Mouse (Mus musculus): ENCODE measurements around the gene Hba-a2. TPM values are rescaled to one million over a fixed set of nuclear protein-coding genes. Genes with fewer than 3 reads are reported as not detected.
"Not testable (repeated sequence)": the region's sequence is repeated elsewhere in the genome, so short reads cannot be mapped to it uniquely, and the experiment has no call there.

Hba-a2 gene
- total RNA-seq, 2 experiments from 2014 or later = 3,595 to 11,404 TPM

DNA sequence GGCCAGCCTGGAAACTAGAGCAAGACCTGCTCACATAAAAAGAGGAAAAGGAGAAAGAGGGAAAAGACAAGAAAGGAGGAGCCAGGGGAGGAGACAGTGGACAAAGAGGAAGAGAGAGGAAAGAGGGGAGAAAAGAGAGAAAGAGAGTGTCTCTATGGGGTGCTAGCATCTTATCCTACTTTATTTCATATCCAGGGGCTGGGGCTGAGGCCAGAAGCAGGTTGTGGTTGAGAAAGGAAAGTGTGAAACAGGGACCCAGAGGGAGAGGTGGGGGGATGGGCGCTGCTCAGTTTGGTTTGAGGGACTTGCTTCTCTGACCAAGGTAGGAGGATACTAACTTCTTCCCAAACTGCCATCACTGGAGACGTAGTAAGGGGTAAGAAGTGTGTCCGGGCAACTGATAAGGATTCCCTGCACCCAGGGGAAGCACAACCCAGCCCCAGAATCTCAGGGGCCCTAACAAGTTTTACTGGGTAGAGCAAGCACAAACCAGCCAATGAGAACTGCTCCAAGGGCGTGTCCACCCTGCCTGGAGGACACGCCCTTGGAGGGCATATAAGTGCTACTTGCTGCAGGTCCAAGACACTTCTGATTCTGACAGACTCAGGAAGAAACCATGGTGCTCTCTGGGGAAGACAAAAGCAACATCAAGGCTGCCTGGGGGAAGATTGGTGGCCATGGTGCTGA is 13.1 kb upstream of the Hba-a2 start, which contains the start of gene Hba-a1:
Gene Hba-a1, plus strand, starts transcription at position 421 of the 687 bp plus-strand sequence.
- DNase-seq = not testable (repeated sequence)

DNA sequence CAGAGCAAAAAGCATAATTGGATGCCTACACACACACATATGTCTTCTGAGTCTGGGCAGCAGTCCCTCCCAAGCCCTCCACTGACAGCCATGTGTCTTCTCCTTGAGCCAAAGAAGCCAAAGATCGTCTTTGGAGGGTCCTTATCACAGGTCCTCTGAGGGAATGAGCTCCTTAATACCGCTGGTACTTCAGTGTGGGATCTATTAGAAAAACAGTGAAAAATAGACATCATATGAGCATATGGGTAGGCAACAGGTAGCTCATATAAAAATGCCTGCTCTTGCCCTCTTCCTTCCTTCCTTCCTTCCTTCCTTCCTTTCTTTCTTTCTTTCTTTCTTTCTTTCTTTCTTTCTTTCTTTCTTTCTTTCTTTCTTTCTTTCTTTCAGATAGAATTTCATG is 11.7 kb upstream of the Hba-a2 start:
- not testable (repeated sequence) for DNase-seq

DNA sequence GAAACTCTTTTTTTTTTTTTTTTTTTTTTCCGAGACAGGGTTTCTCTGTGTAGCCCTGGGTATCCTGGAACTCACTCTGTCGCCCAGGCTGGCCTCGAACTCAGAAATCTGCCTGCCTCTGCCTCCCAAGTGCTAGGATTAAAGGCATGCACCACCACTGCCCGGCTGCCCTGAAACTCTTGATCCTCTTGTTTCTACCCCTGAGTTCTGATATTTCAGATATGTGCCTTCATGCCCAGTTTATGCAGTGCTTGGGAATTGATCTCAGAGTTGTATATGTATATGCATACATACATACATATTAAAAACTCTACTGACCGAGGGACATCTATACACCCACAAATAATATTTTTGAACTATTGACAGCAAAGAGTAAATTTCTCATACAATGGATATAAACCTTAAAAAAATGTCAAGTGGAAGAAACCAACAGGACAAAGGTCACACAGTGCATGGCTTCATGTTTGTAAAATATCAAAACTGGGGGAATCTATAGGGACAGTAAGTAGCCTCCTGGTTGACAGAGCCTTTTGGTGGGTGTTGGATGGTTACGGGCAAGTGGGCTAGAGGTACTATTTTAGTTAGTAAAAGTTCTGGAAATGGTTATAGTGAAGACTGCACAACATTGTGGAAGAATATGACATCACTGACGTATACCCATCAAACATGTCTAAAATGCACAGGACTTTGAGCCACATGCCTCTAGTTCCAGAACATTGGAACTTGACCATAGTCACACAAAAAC is 11.1 kb upstream of the Hba-a2 start:
- DNase-seq = no peak

DNA sequence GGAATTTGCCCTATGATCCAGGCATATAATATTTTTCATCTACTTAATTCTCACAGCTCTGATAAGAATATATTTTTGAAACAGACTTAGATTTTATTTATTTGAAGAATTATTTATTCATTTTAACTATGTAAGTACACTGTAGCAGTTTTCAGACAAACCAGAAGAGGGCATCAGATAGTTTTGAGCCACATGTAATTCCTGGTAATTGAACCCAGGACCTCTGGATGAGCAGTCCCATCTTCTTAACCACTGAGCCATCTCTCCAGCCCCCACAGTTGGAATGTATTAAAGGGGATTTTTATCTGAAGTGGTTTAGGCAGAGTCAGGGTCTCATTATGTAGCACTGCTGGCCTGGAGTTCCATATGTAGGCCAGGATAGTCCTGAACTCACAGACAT is 10.4 kb upstream of the Hba-a2 start:
- not testable (repeated sequence) for DNase-seq

DNA sequence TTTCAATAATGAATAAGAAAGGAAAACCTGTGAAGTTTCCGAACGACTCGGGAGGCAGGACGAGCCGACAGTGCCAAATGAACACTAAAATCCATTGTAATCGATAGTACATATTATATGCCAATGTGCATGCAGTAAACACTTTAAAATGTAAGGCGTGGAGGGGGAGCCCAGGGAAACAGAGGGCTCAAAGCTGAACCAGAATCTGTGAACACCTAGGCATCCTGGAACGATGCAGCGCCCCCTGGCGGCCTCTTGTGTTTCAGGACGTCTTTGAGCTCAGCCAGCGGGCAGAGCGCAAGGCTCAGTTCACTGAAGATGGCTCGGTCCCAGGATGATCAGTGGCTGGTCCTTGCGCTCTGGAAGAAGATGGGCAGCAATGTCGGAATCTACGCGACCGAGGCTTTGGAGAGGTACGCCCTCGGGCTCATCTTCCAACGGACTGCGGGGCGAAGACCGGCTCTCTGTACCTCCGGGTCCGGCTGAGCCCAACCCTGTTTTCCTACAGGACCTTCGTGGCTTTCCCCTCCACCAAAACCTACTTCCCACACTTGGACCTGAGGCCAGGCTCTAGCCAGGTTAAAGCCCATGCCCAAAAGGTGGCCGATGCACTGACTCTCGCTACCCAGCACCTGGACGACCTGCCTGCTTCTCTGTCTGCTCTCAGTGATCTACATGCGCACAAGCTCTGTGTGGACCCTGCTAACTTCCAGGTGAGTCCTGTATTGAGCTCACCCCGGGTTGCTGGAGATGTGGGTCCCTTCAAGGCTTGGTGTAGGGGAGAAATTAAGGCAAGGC is 9.4 kb upstream of the Hba-a2 start, which contains the start of gene Hbq1b:
Gene Hbq1b, plus strand, starts transcription at position 271 of the 798 bp plus-strand sequence.
- DNase-seq = peak; percentile 83

DNA sequence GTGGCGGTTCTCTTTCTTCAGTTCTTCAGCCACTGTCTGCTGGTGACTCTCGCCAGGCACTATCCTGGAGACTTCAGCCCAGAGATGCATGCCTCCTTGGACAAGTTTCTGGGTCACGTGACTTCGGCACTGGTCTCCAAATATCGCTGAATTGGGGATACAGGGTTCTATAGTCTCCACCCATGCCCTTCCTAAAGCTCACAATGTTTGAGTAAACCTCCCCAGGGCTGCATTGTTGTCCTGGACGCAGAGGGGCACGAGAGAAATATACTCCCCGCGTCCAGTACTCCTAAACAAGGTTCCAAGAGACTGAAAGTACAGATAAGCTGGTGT is 8.8 kb upstream of the Hba-a2 start:
- no peak for DNase-seq

DNA sequence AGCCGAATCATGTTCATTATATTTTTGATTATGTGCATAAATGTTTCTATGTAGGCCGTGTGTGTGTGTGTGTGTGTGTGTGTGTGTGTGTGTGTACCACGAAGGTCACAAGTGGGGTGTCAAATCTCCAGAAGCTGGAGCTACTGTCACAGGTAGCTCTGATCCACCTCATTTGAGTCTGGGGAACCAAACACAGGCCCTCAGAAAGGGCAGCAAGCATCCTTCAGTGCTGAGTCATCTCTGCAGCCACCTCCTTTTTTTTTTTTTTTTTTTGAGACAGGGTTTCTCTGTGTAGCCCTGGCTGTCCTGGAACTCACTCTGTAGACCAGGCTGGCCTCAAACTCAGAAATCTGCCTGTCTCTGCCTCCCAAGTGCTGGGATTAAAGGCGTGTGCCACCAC is 3.5 kb upstream of the Hba-a2 start:
- DNase-seq = not testable (repeated sequence)

DNA sequence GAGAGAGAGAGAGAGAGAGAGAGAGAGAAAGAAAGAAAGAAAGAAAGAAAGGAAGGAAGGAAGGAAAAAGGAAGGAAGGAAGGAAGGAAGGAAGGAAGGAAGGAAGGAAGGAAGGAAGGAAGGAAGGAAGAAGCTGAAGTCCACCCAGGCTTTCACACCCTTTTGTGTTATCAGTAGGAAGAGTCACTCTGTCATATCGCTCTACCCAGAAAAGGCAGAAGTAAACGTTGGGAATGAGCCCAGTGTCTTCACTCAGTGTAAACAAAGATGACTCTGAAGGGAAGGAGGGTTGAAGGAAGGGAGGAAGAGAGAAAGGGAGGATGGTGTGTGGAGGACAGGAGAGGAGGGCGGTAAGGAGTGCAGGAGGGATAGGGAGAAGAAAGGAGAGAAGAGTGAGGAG is 2.8 kb upstream of the Hba-a2 start:
- not testable (repeated sequence) for DNase-seq

DNA sequence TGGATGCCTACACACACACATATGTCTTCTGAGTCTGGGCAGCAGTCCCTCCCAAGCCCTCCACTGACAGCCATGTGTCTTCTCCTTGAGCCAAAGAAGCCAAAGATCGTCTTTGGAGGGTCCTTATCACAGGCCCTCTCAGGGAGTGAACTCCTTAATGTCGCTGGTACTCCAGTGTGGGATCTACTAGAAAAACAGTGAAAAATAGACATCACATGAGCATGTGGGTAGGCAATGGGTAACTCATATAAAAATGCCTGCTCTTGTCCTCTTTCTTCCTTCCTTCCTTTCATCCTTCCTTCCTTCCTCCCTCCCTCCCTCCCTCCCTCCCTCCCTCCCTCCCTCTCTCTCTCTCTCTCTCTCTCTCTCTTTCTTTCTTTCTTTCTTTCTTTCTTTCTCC is 1.1 kb downstream of the Hba-a2 start:
- DNase-seq = not testable (repeated sequence)

DNA sequence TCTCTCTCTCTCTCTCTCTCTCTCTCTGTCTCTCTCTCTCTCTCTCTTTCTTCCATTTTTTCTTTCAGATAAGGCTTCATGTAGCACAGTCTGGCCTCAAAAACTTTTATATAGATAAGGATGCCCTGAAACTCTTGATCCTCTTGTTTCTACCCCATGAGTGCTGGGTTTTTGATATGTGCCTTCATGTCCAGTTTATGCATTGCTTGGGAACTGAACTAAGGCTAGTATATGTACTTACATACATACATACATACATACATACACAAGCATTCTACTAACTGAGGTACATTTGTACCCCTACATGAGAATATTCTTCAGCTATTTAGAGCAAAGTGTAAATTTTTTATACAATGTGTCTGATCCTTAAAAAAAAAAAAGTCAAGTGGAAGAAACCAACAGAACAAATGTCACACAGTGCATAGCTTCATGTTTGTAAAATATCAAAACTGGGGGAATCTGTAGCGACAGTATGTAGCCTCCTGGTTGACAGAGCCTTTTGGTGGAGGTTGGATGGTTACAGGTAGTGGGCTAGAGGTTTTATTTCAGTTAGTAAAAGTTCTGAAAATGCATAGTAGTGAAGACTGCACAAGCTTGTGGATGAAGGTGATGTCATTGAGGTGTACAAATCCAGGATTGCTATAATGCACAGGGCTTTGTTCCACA is 1.7 kb downstream of the Hba-a2 start:
- DNase-seq = no peak

DNA sequence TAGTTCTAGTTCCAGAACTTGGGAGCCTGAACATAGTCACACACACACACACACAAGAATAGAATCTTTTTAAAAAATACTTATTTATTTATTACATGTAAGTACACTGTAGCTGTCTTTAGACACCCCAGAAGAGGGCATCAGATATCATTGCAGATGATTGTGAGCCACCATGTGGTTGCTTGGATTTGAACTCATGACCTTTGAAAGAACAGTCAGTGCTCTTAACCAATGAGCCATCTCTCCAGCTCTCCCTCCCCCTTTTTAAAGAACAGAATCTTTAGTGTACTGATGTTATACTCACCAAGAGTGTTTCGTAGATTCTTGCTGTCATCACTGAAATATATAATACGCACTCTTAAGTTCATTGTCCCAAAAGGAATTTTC is 2.2 kb downstream of the Hba-a2 start:
- DNase-seq = no peak

DNA sequence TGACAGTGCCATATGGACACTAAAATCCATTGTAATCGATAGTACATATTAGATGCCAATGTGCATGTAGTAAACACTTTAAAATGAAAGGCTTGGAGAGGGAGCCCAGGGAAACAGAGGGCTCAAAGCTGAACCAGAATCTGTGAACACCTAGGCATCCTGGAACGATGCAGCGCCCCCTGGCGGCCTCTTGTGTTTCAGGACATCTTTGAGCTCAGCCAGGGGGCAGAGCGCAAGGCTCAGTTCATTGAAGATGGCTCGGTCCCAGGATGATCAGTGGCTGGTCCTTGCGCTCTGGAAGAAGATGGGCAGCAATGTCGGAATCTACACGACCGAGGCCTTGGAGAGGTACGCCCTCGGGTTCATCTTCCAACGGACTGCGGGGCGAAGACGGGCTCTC is 3.6 kb downstream of the Hba-a2 start, which contains the start of gene Hbq1a:
Gene Hbq1a, plus strand, starts transcription at position 205 of the 400 bp plus-strand sequence.
- peak; percentile 73 for DNase-seq

DNA sequence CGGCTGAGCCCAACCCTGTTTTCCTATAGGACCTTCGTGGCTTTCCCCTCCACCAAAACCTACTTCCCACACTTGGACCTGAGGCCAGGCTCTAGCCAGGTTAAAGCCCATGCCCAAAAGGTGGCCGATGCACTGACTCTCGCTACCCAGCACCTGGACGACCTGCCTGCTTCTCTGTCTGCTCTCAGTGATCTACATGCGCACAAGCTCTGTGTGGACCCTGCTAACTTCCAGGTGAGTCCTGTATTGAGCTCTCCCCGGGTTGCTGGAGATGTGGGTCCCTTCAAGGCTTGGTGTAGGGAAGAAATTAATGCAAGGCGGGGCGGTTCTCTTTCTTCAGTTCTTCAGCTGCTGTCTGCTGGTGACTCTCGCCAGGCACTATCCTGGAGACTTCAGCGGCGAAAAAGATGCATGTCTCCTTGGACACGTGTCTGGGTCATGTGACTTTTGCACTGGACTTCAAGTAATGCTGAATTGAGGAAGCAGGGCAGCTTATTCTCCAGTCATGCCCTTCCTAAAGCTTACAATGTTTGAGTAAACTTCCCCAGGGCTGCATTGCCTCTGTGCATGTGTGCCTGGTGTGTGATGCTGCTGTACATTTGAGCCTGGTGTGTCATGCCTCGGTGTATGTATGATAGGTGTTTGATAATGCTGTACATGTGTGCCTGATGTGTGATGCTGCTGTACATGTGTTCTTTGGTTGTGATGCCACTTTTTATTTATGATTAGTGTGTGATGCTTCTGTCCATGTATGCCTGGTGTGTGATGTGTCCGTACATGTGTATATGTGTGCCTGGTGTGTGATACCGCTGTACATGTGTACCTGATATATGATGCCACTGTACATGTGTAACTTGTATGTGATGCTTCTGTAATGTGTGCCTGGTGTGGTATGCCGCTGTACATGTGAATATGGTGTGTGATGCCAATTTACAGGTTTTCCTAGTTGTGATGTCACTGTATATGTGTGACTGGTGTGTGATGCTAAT is 4.3 kb downstream of the Hba-a2 start:
- no peak for DNase-seq

DNA sequence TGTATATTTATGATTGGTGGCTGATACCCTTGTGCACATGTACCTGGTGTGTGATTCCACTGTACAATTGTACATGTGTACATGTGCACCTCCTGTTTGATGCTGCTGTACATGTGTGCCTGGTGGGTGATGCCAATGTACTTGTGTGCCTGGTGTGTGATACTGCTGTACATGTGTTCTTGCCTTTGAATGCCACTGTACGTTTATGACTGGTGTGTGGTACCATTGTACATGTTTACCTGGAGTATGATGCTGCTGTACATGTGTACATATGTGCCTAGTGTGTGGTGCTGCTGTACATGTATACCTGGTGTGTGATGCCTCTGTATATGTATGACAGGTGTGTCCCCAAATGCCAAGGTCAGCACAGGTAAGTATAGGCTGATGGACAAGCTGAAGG is 5.2 kb downstream of the Hba-a2 start:
- DNase-seq = no peak

DNA sequence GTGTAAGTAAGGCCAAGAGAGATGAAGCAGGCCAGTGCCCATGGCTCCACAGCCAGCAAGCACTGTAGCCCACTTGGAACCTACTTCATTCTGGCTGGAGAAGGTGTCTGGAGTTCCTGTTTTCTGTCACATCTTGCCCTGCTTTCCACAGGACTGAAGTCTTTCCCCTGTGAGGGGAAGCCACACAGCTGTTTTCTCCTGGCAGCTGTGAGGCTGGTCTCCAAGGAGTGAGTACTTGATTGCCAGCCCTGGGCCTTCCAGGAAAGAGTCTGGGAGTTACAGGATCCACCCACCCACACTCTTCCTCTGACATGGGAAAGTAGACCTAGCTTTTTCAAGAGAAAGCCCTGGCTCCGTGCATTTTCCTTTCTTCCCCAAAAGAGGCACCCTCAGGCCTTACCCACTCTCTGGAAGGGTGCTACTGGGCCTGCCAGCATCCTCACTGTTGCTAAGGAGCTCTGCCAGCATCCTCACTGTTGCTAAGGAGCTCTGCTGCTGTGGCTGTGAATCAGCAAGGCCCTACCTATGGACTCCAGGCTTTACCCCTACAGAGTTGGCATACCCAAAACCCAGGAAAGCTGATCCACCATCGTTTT is 6.6 kb downstream of the Hba-a2 start:
- DNase-seq = peak; percentile 43

DNA sequence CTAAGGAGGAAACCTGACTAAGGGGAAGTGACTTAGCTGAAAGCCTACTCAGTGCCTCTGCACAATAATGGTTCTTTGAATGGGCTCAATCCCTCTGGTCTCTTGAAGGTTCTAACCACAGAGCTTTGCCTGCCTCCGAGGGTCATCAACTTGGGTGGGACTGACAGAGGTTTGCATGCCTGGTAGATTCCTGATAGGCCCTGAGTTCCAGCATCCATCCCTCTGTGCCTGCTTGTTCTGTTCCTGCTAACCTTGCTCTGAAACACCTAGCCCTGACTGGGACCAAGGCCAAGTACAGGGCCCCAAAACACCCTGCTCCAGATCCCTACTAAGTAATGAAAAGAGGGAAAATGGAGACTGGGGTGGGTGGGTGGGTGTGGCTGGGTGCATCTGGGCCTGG is 7.2 kb downstream of the Hba-a2 start:
- DNase-seq = no peak

DNA sequence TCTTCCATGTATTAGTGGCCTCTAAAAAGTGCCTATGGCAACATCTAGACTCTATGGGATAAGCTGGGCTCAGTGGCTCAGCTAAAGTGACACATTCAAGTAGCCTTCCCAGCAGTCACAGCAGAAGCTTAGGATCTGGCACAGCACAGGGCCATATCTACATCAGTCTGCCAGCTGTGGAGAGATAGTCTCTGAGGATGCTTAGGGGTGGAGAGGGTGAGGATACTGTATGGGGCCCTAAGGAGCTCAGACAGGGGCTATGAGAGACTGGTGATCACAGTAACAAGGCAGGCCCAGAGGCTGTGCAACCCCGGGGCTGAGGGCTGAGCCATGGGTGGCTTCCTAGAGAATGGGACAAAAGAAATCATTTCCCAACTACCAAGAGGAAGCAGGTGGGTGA is 10.7 kb downstream of the Hba-a2 start:
- DNase-seq = no peak

DNA sequence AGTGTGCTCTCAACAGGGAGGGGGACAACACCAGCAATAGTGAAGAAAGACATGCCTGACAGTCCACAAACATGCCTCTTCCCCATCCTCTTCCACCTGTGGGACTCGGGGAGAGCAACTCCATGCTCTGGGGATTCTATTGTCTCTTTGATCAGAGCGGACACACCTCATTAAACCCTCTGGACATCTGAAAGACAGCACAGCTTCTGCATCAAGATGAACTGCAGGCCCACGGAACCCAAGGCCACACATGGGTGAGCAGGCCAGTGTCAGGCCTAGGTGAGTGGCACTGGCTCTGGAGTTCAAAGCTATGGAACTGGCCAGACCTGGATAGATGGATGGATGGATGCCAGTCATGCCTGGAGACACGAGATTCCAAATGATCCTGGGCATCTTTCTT is 13.2 kb downstream of the Hba-a2 start:
- DNase-seq = no peak

DNA sequence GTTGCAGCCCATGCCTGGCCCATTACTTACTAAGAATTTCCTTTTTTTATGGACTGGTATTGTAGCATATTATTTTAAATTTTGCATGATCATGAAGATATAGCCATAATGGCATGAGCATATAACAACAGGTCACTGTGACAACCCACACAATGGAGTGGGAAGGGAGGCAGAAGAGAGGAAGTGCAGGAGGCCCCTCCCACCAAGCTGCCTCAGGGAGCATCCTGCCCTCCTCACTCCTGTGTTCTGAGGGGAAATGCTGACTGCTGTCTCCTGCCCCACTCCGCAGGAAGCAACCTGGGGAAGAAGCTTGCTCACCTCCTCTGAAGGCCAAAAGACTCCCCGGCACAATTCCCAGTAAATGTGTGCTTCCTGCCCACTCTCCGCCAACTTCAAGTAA is 13.6 kb downstream of the Hba-a2 start:
- DNase-seq = no peak

DNA sequence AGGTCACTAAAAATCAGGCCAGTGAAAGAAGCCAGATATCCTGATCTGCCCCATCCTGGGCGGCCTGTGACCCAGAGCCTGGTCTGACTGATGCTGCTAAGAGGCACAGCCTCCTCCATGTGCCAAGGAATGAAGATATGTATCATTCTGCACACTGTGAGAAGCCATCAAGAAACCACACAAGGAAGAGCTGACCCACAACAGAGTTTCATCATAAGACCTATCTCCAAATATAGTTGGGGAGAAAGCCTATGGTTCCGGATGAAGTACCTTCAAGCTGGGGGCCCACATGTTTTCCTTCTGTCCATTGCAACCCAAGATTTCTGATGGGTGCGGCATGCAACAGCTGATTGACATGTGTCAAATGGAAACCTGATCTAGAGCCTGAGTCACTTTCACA is 19.7 kb downstream of the Hba-a2 start:
- DNase-seq = no peak
